Mouse (Mus musculus): ENCODE measurements around the gene Wnt10b. TPM values are rescaled to one million over a fixed set of nuclear protein-coding genes. Genes with fewer than 3 reads are reported as not detected.

Gene Wnt10b
- total and polyA plus RNA-seq, 2 experiments from 2014 or later, result 1.1 TPM; not detected in 1

- H3K9me3 ChIP-seq (ENCODE audit: low read length), result no peaks in the 10 kb centered on the region
- no peaks in the 10 kb centered on the region for H3K36me3 ChIP-seq (ENCODE audit: insufficient read depth)
- no peak overlapping the region for H3K9ac ChIP-seq
- ATAC-seq, result no peak
- WGBS, result 73% methylated on average over 4 of the region's 4 CpGs
- no peak overlapping the region for H3K4me2 ChIP-seq (ENCODE audit: low read depth)
- H3K4me3 ChIP-seq (ENCODE audit: low read depth, low read length), result no peak overlapping the region
- no peak for TF ChIP-seq CTCF (IDR thresholded peaks at IDR 0.05; ENCODE audit: low read depth)
- H3K27me3 ChIP-seq (ENCODE audit: insufficient read depth, low read length), result 0 out of 2 replicates have a peak, but pooled peaks cover 15% of the 10 kb centered on the region
- H3K27ac ChIP-seq (ENCODE audit: low read depth, low read length), result no peak overlapping the region
- DNase-seq, result no peak
- H3K4me1 ChIP-seq (ENCODE audit: insufficient read depth), result 0 out of 2 replicates have a peak, but pooled peaks cover 9% of the 10 kb centered on the region
Measured at GRCm38 (mm10) chr15:98726079-98726478, 51.9 kb downstream of the Wnt10b start.

- Histone ChIP-seq H3K27me3 (ENCODE audit: insufficient read depth, low read length) (0 out of 2 replicates have a peak, but pooled peaks cover 15% of the 10 kb centered on the region), H3K9me3 (ENCODE audit: low read length) (no peaks in the 10 kb centered on the region), H3K9ac (no peak overlapping the region), H3K4me3 (ENCODE audit: low read depth, low read length) (no peak overlapping the region), H3K4me1 (ENCODE audit: insufficient read depth) (0 out of 2 replicates have a peak, but pooled peaks cover 9% of the 10 kb centered on the region), H3K36me3 (ENCODE audit: insufficient read depth) (no peaks in the 10 kb centered on the region), H3K4me2 (ENCODE audit: low read depth) (0 out of 2 replicates have a peak overlapping the region, but pooled peaks have one; percentile 10), H3K27ac (ENCODE audit: low read depth, low read length) (no peak overlapping the region)
- DNase-seq, result no peak
- 39% methylated on average over 19 of the region's 19 CpGs for WGBS
- ATAC-seq, result no peak
- no peak for TF ChIP-seq CTCF (IDR thresholded peaks at IDR 0.05; ENCODE audit: low read depth)
Measured at GRCm38 (mm10) chr15:98724441-98724840, 53.5 kb downstream of the Wnt10b start.

- Histone ChIP-seq H3K27me3 (ENCODE audit: insufficient read depth, low read length) (0 out of 2 replicates have a peak, but pooled peaks cover 4% of the 10 kb centered on the region), H3K4me1 (ENCODE audit: insufficient read depth) (0 out of 2 replicates have a peak, but pooled peaks cover 9% of the 10 kb centered on the region), H3K9me3 (ENCODE audit: low read length) (no peaks in the 10 kb centered on the region), H3K27ac (ENCODE audit: low read depth, low read length) (no peak overlapping the region), H3K36me3 (ENCODE audit: insufficient read depth) (no peaks in the 10 kb centered on the region), H3K9ac (no peak overlapping the region), H3K4me2 (ENCODE audit: low read depth) (no peak overlapping the region), H3K4me3 (ENCODE audit: low read depth, low read length) (no peak overlapping the region)
- no peak for TF ChIP-seq CTCF (IDR thresholded peaks at IDR 0.05; ENCODE audit: low read depth)
- ATAC-seq, result no peak
- WGBS, result 59% methylated on average over 14 of the region's 14 CpGs
- no peak for DNase-seq
Measured at GRCm38 (mm10) chr15:98722854-98723253, 55.1 kb downstream of the Wnt10b start.

- ATAC-seq, result no peak
- Histone ChIP-seq H3K9ac (no peak overlapping the region), H3K36me3 (ENCODE audit: insufficient read depth) (no peaks in the 10 kb centered on the region), H3K4me1 (ENCODE audit: insufficient read depth) (0 out of 2 replicates have a peak, but pooled peaks cover 6% of the 10 kb centered on the region), H3K27ac (ENCODE audit: low read depth, low read length) (no peak overlapping the region), H3K4me2 (ENCODE audit: low read depth) (no peak overlapping the region), H3K9me3 (ENCODE audit: low read length) (no peaks in the 10 kb centered on the region), H3K4me3 (ENCODE audit: low read depth, low read length) (no peak overlapping the region), H3K27me3 (ENCODE audit: insufficient read depth, low read length) (0 out of 2 replicates have a peak, but pooled peaks cover 4% of the 10 kb centered on the region)
- DNase-seq, result peak; percentile 29
- TF ChIP-seq CTCF (IDR thresholded peaks at IDR 0.05; ENCODE audit: low read depth), result no peak
- 31% methylated on average over 8 of the region's 8 CpGs for WGBS
Measured at GRCm38 (mm10) chr15:98722191-98722590, 55.8 kb downstream of the Wnt10b start.

Other genes starting within 250 kb of the Wnt10b start
- 69.9 and 74.1 TPM in 2 replicates for gene Kansl2, start 243.9 kb downstream of the Wnt10b start, total RNA-seq (2014; rRNA removed)
- 109 and 110 TPM in 2 replicates for gene Kansl2, start 243.9 kb downstream of the Wnt10b start, polyA plus RNA-seq (2015; fragmentation: Nextera tagmentation; extraction: Ambion mirVana)
- 51.1 and 52.0 TPM in 2 replicates for gene Ccnt1, start 207.2 kb downstream of the Wnt10b start, total RNA-seq (2014; rRNA removed)
- gene Ccnt1, start 207.2 kb downstream of the Wnt10b start, polyA plus RNA-seq (2015; fragmentation: Nextera tagmentation; extraction: Ambion mirVana), result 35.5 and 47.0 TPM in 2 replicates
- not detected in 2 replicates for gene 4930415O20Rik, start 207.1 kb downstream of the Wnt10b start, total RNA-seq (2014; rRNA removed)
- gene 4930415O20Rik, start 207.1 kb downstream of the Wnt10b start, polyA plus RNA-seq (2015; fragmentation: Nextera tagmentation; extraction: Ambion mirVana), result 0.51 TPM in 1 of 2 replicates, not detected in the other
- 39.2 and 42.3 TPM in 2 replicates for gene Adcy6, start 168.1 kb downstream of the Wnt10b start, total RNA-seq (2014; rRNA removed)
- gene Adcy6, start 168.1 kb downstream of the Wnt10b start, polyA plus RNA-seq (2015; fragmentation: Nextera tagmentation; extraction: Ambion mirVana), result 1.9 and 5.4 TPM in 2 replicates
- 191 and 201 TPM in 2 replicates for gene Cacnb3, start 147.3 kb downstream of the Wnt10b start, total RNA-seq (2014; rRNA removed)
- gene Cacnb3, start 147.3 kb downstream of the Wnt10b start, polyA plus RNA-seq (2015; fragmentation: Nextera tagmentation; extraction: Ambion mirVana), result 133 and 139 TPM in 2 replicates
- gene Ddx23, start 115.3 kb downstream of the Wnt10b start, total RNA-seq (2014; rRNA removed), result 54.9 and 70.6 TPM in 2 replicates
- 11.9 and 13.8 TPM in 2 replicates for gene Ddx23, start 115.3 kb downstream of the Wnt10b start, polyA plus RNA-seq (2015; fragmentation: Nextera tagmentation; extraction: Ambion mirVana)
- 34.1 and 56.6 TPM in 2 replicates for gene Rnd1, start 100.7 kb downstream of the Wnt10b start, total RNA-seq (2014; rRNA removed)
- gene Rnd1, start 100.7 kb downstream of the Wnt10b start, polyA plus RNA-seq (2015; fragmentation: Nextera tagmentation; extraction: Ambion mirVana), result 20.9 and 24.1 TPM in 2 replicates
- gene Ccdc65, start 69.9 kb downstream of the Wnt10b start, total RNA-seq (2014; rRNA removed), result 6.1 and 8.2 TPM in 2 replicates
- gene Ccdc65, start 69.9 kb downstream of the Wnt10b start, polyA plus RNA-seq (2015; fragmentation: Nextera tagmentation; extraction: Ambion mirVana), result 5.6 and 10.5 TPM in 2 replicates
- 0.90 and 2.9 TPM in 2 replicates for gene Fkbp11, start 50.0 kb downstream of the Wnt10b start, total RNA-seq (2014; rRNA removed)
- gene Fkbp11, start 50.0 kb downstream of the Wnt10b start, polyA plus RNA-seq (2015; fragmentation: Nextera tagmentation; extraction: Ambion mirVana), result 5.2 and 5.3 TPM in 2 replicates
- 99.6 and 116 TPM in 2 replicates for gene Arf3, start 14.9 kb downstream of the Wnt10b start, total RNA-seq (2014; rRNA removed)
- gene Arf3, start 14.9 kb downstream of the Wnt10b start, polyA plus RNA-seq (2015; fragmentation: Nextera tagmentation; extraction: Ambion mirVana), result 62.5 and 104 TPM in 2 replicates
- not detected in 2 replicates for gene Wnt1, start 11.7 kb upstream of the Wnt10b start, total RNA-seq (2014; rRNA removed)
- 0.33 and 0.35 TPM in 2 replicates for gene Wnt1, start 11.7 kb upstream of the Wnt10b start, polyA plus RNA-seq (2015; fragmentation: Nextera tagmentation; extraction: Ambion mirVana)
- 36.3 and 49.6 TPM in 2 replicates for gene Ddn, start 31.3 kb upstream of the Wnt10b start, total RNA-seq (2014; rRNA removed)
- gene Ddn, start 31.3 kb upstream of the Wnt10b start, polyA plus RNA-seq (2015; fragmentation: Nextera tagmentation; extraction: Ambion mirVana), result 2.2 TPM in 2 replicates
- 46.5 and 48.3 TPM in 2 replicates for gene Prkag1, start 53.4 kb upstream of the Wnt10b start, total RNA-seq (2014; rRNA removed)
- 55.0 and 58.4 TPM in 2 replicates for gene Prkag1, start 53.4 kb upstream of the Wnt10b start, polyA plus RNA-seq (2015; fragmentation: Nextera tagmentation; extraction: Ambion mirVana)
- 22.7 and 25.8 TPM in 2 replicates for gene Kmt2d, start 93.1 kb upstream of the Wnt10b start, total RNA-seq (2014; rRNA removed)
- 2.9 and 6.2 TPM in 2 replicates for gene Kmt2d, start 93.1 kb upstream of the Wnt10b start, polyA plus RNA-seq (2015; fragmentation: Nextera tagmentation; extraction: Ambion mirVana)
- 16.5 and 20.7 TPM in 2 replicates for gene Rhebl1, start 116.4 kb upstream of the Wnt10b start, total RNA-seq (2014; rRNA removed)
- gene Rhebl1, start 116.4 kb upstream of the Wnt10b start, polyA plus RNA-seq (2015; fragmentation: Nextera tagmentation; extraction: Ambion mirVana), result 34.1 and 37.5 TPM in 2 replicates
- gene Dhh, start 120.4 kb upstream of the Wnt10b start, total RNA-seq (2014; rRNA removed), result 0.15 and 0.76 TPM in 2 replicates
- gene Dhh, start 120.4 kb upstream of the Wnt10b start, polyA plus RNA-seq (2015; fragmentation: Nextera tagmentation; extraction: Ambion mirVana), result 0.25 and 0.58 TPM in 2 replicates
- gene Lmbr1l, start 140.1 kb upstream of the Wnt10b start, total RNA-seq (2014; rRNA removed), result 44.1 and 59.3 TPM in 2 replicates
- gene Lmbr1l, start 140.1 kb upstream of the Wnt10b start, polyA plus RNA-seq (2015; fragmentation: Nextera tagmentation; extraction: Ambion mirVana), result 20.1 and 22.4 TPM in 2 replicates
- gene Tuba1b, start 156.4 kb upstream of the Wnt10b start, total RNA-seq (2014; rRNA removed), result 1,927 and 1,958 TPM in 2 replicates
- gene Tuba1b, start 156.4 kb upstream of the Wnt10b start, polyA plus RNA-seq (2015; fragmentation: Nextera tagmentation; extraction: Ambion mirVana), result 1,265 and 1,341 TPM in 2 replicates
- gene Gm49450, start 175.4 kb upstream of the Wnt10b start, total RNA-seq (2014; rRNA removed), result 1,610 and 2,499 TPM in 2 replicates
- not detected in 2 replicates for gene Gm49450, start 175.4 kb upstream of the Wnt10b start, polyA plus RNA-seq (2015; fragmentation: Nextera tagmentation; extraction: Ambion mirVana)
- gene Tuba1a, start 175.6 kb upstream of the Wnt10b start, total RNA-seq (2014; rRNA removed), result 18,820 and 21,160 TPM in 2 replicates
- 18,258 and 23,279 TPM in 2 replicates for gene Tuba1a, start 175.6 kb upstream of the Wnt10b start, polyA plus RNA-seq (2015; fragmentation: Nextera tagmentation; extraction: Ambion mirVana)